Mouse (Mus musculus) brain, adult 2 months (tissue): Measurements from ENCODE around the gene Tmem135.

Experiments used
- DNase-seq: peaks from one replicate; pipeline ENCODE4 v3.0.0; 2011; ENCODE audit warnings: low read depth, low spot score

Gene Tmem135

GRCm38 (mm10) chr7:89115633-89116032 is 288.4 kb downstream of the Tmem135 start:
- DNase-seq, result no peak

- no peak for DNase-seq
Measured at GRCm38 (mm10) chr7:89106421-89106820, 297.6 kb downstream of the Tmem135 start.

- DNase-seq, result no peak
Measured at GRCm38 (mm10) chr7:89099756-89100155, 304.3 kb downstream of the Tmem135 start.
